Mouse (Mus musculus) urinary bladder, postnatal 4 days (tissue): ENCODE measurements around the gene Gtf2ird1.
A peak's percentile ranks its signal among the peaks of the same experiment; 100 is the strongest.
"Not testable (repeated sequence)": the region's sequence is repeated elsewhere in the genome, so short reads cannot be mapped to it uniquely, and the experiment has no call there.

Experiments used
- DNase-seq, 2 experiments: peaks; one replicate each; pipeline ENCODE4 v3.0.0; 2021 to 2022; ENCODE audit warnings: low spot score in 2 of 2

Gene Gtf2ird1

DNA sequence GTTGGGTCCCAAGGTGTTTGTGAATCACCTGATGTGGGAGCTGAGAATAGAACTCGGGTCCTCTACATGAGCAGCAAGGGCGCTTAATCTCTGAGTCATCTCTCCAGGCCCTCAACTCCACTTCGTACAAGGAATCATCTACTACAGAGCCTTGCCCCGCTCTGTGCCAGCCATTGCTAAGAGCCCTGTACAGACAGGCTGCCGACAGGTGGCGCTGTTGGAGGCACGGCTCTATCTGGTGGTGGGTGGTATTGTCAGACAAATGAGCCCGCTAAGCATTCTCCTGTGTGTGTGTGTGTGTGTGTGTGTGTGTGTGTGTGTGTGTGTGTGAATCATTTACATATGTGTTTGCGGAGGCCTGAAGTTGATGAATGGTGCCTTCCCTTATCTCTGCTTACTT lies 111.1 kb downstream of the Gtf2ird1 start:
- DNase-seq: no peak

- no peak for DNase-seq
These were observed 112.4 kb downstream of the Gtf2ird1 start for GRCm38 (mm10) chr5:134344076-134344475.

GRCm38 (mm10) chr5:134343530-134343929 lies 113.0 kb downstream of the Gtf2ird1 start:
- DNase-seq: not testable (repeated sequence)

DNA sequence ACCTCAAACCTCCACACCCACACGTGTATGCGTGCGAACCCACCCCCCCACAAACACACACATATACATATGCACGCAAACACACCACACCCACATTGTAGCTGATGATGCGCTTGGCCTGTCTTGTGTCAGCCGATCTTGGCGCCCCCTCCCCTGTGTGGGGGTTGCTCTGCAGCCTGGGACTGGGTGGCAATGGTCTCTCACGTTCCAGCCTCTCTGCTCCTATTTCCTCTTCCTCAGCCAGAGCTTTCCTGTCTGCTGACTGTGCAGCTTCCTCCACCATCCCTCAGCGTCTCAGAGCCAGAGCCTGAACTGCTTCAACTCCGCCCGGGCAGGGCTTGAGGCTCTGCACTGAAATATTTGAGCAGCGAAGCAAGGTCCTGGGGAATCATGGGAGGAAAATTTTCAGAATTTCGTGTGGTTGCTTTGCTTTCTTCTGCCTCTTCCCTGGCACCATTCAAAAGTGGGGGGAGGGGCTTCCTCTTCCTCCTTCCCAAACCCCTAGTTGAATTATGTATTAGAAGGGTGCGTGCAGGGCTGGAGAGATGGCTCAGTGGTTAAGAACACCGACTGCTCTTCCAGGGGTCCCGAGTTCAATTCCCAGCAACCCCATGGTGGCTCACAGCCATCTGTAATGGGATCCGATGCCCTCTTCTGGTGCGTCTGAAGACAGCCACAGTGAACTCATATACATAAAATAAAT lies 113.9 kb downstream of the Gtf2ird1 start:
- no peak for DNase-seq

DNA sequence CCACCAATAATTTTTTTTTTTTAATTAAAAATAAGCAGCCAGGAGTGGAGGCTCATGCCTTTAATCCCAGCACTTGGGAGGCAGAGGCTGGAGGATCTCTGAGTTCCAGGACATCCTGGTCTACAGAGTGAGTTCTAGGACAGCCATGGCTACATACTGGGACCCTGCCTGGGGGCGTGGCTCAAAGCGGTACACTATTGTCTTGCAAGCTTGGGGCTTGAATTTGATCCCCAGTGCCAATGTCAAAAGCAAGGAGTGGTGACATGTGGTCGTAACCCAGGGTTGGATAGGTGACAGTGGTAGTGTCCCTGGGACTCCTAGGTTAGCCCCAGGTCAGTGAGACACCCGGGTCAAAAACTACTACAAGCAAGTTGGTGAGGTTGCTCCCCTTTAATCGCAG lies 114.8 kb downstream of the Gtf2ird1 start:
- no peak for DNase-seq

GRCm38 (mm10) chr5:134341321-134341720 lies 115.2 kb downstream of the Gtf2ird1 start:
- DNase-seq: no peak

DNA sequence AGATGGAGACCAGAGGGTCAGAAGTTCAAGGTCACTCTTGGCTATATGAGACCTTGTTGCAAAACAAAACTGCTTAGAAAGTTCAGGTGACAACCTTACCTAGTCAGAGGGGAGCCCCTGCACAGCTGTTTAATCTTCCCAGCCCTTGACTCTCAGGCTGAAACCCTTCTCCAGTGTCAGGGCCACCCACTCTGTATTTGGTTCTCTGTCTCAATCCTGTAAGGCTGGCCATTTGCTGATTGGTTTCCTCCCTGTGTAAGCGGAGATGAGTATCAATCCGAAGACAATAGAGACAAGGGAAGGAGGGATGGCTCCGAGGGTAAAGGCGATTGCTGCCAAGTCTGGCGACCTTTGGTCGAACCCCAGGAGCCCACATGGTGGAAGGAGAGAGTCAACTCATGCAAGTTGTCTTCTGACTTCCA lies 116.4 kb downstream of the Gtf2ird1 start:
- no peak for DNase-seq

- DNase-seq: not testable (repeated sequence)
These were observed 119.5 kb downstream of the Gtf2ird1 start for GRCm38 (mm10) chr5:134337012-134337411.

DNA sequence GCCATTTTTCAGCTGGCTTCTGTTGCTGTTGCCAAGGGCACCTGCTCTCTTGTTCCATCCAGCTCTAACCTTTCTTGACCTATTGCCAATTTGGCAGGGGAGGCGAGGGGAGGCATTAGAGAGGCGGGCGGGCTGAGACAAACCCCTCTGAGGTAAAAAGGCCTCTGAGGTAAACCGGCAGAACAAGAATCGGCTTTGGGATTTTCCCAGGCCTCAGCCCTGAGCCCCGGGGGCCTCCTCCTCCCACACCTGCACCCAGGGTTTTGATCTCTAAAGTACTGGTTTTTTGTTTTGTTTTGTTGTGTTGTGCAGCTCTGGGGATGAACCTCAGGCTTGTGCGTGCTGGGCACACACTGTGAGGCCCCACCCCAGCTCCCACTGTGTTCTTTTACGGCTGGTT lies 123.8 kb downstream of the Gtf2ird1 start:
- DNase-seq: no peak

DNA sequence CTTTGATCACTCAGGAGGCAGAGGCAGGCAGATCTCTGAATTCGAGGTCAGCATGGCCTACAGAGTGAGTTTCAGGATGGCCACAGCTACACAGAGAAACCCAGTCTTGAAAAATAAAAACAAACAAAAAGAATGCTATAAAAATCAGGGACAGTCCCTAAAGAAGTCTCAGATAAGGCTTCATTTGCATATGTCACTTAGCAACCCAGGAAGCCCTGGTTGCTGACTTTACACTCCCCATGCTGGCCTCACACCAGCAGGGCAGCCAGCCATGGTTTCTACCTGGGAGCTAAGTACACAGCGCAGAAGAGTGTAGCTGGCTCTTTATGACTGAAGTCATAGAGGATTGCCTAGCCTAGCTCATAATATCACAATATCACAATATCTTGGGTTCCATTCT lies 126.4 kb downstream of the Gtf2ird1 start:
- DNase-seq: no peak

GRCm38 (mm10) chr5:134329311-134329710 lies 127.2 kb downstream of the Gtf2ird1 start:
- DNase-seq: no peak

- DNase-seq: no peak
These were observed 128.0 kb downstream of the Gtf2ird1 start for GRCm38 (mm10) chr5:134328482-134329001.

- DNase-seq: no peak
These were observed 130.5 kb downstream of the Gtf2ird1 start for GRCm38 (mm10) chr5:134325856-134326566.

DNA sequence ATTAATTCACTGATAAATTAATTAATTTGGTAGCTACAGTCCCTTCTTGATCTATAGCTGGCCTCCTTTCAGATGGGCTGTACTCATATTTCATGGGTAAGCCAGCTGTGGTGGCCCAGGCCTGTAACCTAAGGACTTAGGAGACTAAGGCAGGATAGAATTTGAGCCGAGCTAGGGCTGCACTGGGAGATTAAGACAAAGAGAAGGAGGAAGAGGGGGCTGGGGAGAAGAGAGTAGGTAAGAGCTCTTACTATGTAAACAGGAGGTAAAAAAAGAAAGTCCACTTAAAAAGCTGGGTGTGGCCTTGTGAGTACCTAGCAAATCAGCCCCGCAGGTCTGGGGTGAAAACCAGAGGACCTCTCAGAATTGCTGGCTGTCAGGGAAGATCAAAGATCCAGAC lies 132.6 kb downstream of the Gtf2ird1 start:
- no peak for DNase-seq

GRCm38 (mm10) chr5:134323311-134323710 lies 133.2 kb downstream of the Gtf2ird1 start:
- no peak for DNase-seq

- DNase-seq: no peak
These were observed 134.2 kb downstream of the Gtf2ird1 start for GRCm38 (mm10) chr5:134322355-134322754.

- DNase-seq: no peak
These were observed 134.8 kb downstream of the Gtf2ird1 start for GRCm38 (mm10) chr5:134321699-134322098.

DNA sequence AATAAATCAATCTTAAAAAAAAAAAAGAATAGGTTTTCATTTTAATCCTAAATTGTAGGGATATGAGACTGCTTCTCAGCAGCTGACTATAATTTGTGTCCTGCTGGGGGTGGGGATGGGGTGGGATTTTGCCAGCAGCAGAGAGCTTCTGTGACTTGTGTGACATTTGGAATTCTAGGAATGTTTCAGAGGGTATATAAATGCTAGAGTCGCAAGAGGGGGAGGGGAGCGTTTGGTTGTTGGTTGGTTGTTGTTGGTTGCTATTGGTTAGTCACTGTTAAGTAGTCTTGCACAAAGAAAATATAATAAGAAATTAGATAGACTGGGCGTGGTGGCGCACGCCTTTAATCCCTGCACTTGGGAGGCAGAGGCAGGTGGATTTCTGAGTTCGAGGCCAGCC lies 137.6 kb downstream of the Gtf2ird1 start:
- DNase-seq: no peak

- no peak for DNase-seq
These were observed 139.8 kb downstream of the Gtf2ird1 start for GRCm38 (mm10) chr5:134316721-134317120.

DNA sequence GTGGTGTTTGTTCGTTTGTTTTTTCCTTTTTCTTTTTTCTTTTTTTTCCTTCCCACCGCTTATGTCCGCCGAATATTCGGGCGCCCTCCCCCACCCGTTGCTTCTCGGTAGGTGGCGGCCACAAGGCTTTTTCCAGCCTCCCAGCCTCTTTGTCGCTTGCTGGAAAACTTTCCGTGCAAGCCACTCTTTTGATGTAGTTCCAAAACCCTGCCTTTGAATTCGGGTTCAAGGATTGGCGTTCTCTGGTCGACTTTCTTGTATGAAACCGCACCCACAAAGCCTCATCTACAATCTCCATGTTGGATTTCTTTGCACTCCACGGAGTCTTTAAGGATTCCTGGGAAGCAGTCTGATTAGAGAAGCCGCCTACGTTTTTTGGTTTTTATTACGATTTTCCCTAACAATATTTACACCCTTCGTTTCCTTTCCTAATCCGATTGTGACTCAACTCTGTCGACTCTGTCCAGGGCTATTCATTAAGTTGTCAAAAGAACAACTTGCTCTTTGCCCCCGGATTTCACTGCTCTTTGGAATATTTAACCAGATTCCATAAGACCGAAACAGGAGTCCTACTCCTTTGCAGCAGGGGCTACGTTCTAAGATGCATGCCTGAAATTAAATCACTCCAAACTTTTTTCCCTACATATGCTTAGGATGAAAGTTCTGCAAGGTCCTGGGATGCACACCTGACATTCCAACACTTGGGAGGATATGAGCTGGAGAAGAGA lies 140.7 kb downstream of the Gtf2ird1 start:
- DNase-seq: peak; percentile 60 to 72

- peak; percentile 93 to 96 for DNase-seq
These were observed 141.6 kb downstream of the Gtf2ird1 start, which contains the start of gene Gtf2i for GRCm38 (mm10) chr5:134314688-134315622. Gtf2i (minus strand) TSS chr5:134314760.
